Mouse (Mus musculus): ENCODE data around the gene Ctnnbl1.

GRCm38 (mm10) chr2:157736854-157737850, at the start of gene Ctnnbl1:
- TF ChIP-seq CTCF (IDR thresholded peaks at IDR 0.05; ENCODE audit: low read depth) (peak; percentile 15; the same call in 1 of the 2 replicates), EP300 (IDR thresholded peaks at IDR 0.05; ENCODE audit: low read depth) (no peak)

Data from liver, embryonic 14.5 days (tissue).